Mouse (Mus musculus) limb, embryonic 14.5 days (tissue): Measurements from ENCODE around the gene Zbtb25. TPM values are rescaled to one million over a fixed set of nuclear protein-coding genes. Genes with fewer than 3 reads are reported as not detected.

Source experiments
- ATAC-seq: fragments of 200-750 bp; cut with Nextera tagmentation; 2 replicates; pipeline ENCODE4 v1.8.0; 2017; ENCODE audit warnings: low read depth, moderate number of reproducible peaks, moderate TSS enrichment; ENCODE audit not compliant: low FRiP score
- DNase-seq: peaks from one replicate; pipeline ENCODE4 v3.0.0-alpha.2; 2015; ENCODE audit warnings: low spot score
- H3K27ac ChIP-seq: fragments of 300-500 bp; sonication (generic); replicated peaks from 2 replicates; pipeline ENCODE4 v1.5.1; 2014; ENCODE audit warnings: low read depth, mild to moderate bottlenecking, low read length, moderate library complexity, mixed read lengths
- H3K27me3 ChIP-seq: fragments of 300-500 bp; sonication (generic); 2 replicates; pipeline ENCODE4 v1.6.1; 2014; ENCODE audit warnings: low read length, mixed read lengths; ENCODE audit not compliant: control insufficient read depth, insufficient read depth
- H3K36me3 ChIP-seq: fragments of 300-500 bp; sonication (generic); 2 replicates; pipeline ENCODE4 v1.6.1; 2014; ENCODE audit warnings: mild to moderate bottlenecking, low read length, moderate library complexity, mixed read lengths; ENCODE audit not compliant: control insufficient read depth, insufficient read depth
- H3K4me1 ChIP-seq: fragments of 300-500 bp; sonication (generic); 2 replicates; pipeline ENCODE4 v1.6.1; 2014; ENCODE audit warnings: antibody characterized with exemption, low read length, mixed read lengths; ENCODE audit not compliant: control insufficient read depth, insufficient read depth
- H3K4me2 ChIP-seq: fragments of 300-500 bp; sonication (generic); replicated peaks from 2 replicates; pipeline ENCODE4 v1.6.1; 2014; ENCODE audit warnings: low read depth, mild to moderate bottlenecking, low read length, moderate library complexity; ENCODE audit not compliant: severe bottlenecking
- H3K4me3 ChIP-seq: fragments of 300-500 bp; sonication (generic); replicated peaks from 2 replicates; pipeline ENCODE4 v1.5.1; 2014; ENCODE audit warnings: low read length
- H3K9ac ChIP-seq: fragments of 300-500 bp; sonication (generic); 2 replicates; pipeline ENCODE4 v1.6.1; 2014; ENCODE audit warnings: mild to moderate bottlenecking, low read depth, low read length, moderate library complexity; ENCODE audit not compliant: severe bottlenecking
- H3K9me3 ChIP-seq: fragments of 300-500 bp; sonication (generic); 2 replicates; pipeline ENCODE4 v1.6.1; 2016; ENCODE audit warnings: low read length; ENCODE audit not compliant: control insufficient read depth
- POLR2A ChIP-seq: fragments of 200-500 bp; IDR thresholded peaks from 2 replicates; pipeline ENCODE4 v1.8.0; 2012; ENCODE audit warnings: inconsistent platforms, mild to moderate bottlenecking, moderate library complexity, borderline replicate concordance; ENCODE audit not compliant: insufficient read depth, insufficient read length; ENCODE audit errors: extremely low read depth
- WGBS: fragments of 180-500 bp; shearing (Covaris S2); extraction: QIAGEN DNeasy Blood & Tissue Kit; methylation state at CpG from one replicate; pipeline ENCODE4 v1.1.7; 2014; 5-methylcytosine and 5-hydroxymethylcytosine counted together
- polyA plus RNA-seq, 2 experiments: library from polyadenylated mRNA; depleted of rRNA in 1 of 2; stranded (reverse) in 1 of 2; unstranded in 1 of 2; fragments of >200 nt; fragmentation: Nextera tagmentation in 1 of 2; extraction: Ambion mirVana in 1 of 2; gene quantifications; 2 replicates each; pipeline versions ENCODE4 v1.2.1 to v1.2.3; 2012 to 2014

The Zbtb25 gene
- polyA plus RNA-seq, 2 experiments, result 21.4 to 24.1 TPM

- Histone ChIP-seq H3K4me1 (peaks cover 39% of the 10 kb centered on the region), H3K27ac (no peak overlapping the region), H3K9ac (peak overlapping the region; percentile 99; the same call in 1 of the 2 replicates), H3K4me3 (peak overlapping the region; percentile 96), H3K9me3 (no peaks in the 10 kb centered on the region), H3K36me3 (no peaks in the 10 kb centered on the region), H3K4me2 (peak overlapping the region; percentile 83), H3K27me3 (no peaks in the 10 kb centered on the region)
- ATAC-seq, result no peak
- DNase-seq, result no peak
- TF ChIP-seq POLR2A, result no peak
- WGBS, result 30% methylated on average over 7 of the region's 7 CpGs
Measured at GRCm38 (mm10) chr12:76372046-76372445, 2.6 kb upstream of the Zbtb25 start.

GRCm38 (mm10) chr12:76370831-76371571 is 1.6 kb upstream of the Zbtb25 start:
- Histone ChIP-seq H3K9ac (peak overlapping the region; percentile 99), H3K9me3 (no peaks in the 10 kb centered on the region), H3K36me3 (no peaks in the 10 kb centered on the region), H3K4me3 (peak overlapping the region; percentile 96), H3K27me3 (no peaks in the 10 kb centered on the region), H3K4me1 (peaks cover 42% of the 10 kb centered on the region), H3K27ac (peak overlapping the region; percentile 100), H3K4me2 (peak overlapping the region; percentile 83)
- under 1% methylated on average over 42 of the region's 63 CpGs for WGBS
- TF ChIP-seq POLR2A, result 0 out of 2 replicates have a peak, but pooled peaks have one; percentile 16
- DNase-seq, result peak; percentile 85
- peak; percentile 67 for ATAC-seq

GRCm38 (mm10) chr12:76369978-76370830 is 802 bp upstream of the Zbtb25 start, which contains the start of gene Zbtb1:
Gene Zbtb1, plus strand, starts transcription at chr12:76370266.
- H3K27me3 ChIP-seq, result no peaks in the 10 kb centered on the region
- H3K4me2 ChIP-seq, result peak within 1 kb of the TSS; percentile 83
- under 1% methylated on average over 52 of the region's 99 CpGs for WGBS
- H3K36me3 ChIP-seq, result no peaks in the 10 kb centered on the region
- ATAC-seq (peak; percentile 45), DNase-seq (peak; percentile 69)
- peaks cover 40% of the 10 kb centered on the region for H3K4me1 ChIP-seq
- TF ChIP-seq POLR2A, result peak; percentile 75; the same call in 1 of the 2 replicates
- H3K27ac ChIP-seq, result peak within 1 kb of the TSS; percentile 100
- peak within 1 kb of the TSS; percentile 96 for H3K4me3 ChIP-seq
- no peaks in the 10 kb centered on the region for H3K9me3 ChIP-seq
- H3K9ac ChIP-seq, result peak within 1 kb of the TSS; percentile 99

- 1% methylated on average over 23 of the region's 26 CpGs for WGBS
- peak; percentile 58 for DNase-seq
- ATAC-seq, result peak; percentile 9
Measured at GRCm38 (mm10) chr12:76368790-76369205, 604 bp downstream of the Zbtb25 start.

More at GRCm38 (mm10) chr12:76368790-76369205, 604 bp downstream of the Zbtb25 start:
- TF ChIP-seq POLR2A, result no peak
- peak overlapping the region; percentile 96 for H3K4me3 ChIP-seq
- no peaks in the 10 kb centered on the region for H3K27me3 ChIP-seq
- H3K36me3 ChIP-seq, result 0 out of 2 replicates have a peak, but pooled peaks cover 4% of the 10 kb centered on the region
- peak overlapping the region; percentile 83 for H3K4me2 ChIP-seq
- peaks cover 33% of the 10 kb centered on the region for H3K4me1 ChIP-seq
- H3K27ac ChIP-seq, result peak overlapping the region; percentile 100
- no peaks in the 10 kb centered on the region for H3K9me3 ChIP-seq
- peak overlapping the region; percentile 99 for H3K9ac ChIP-seq
